Mouse (Mus musculus) heart, adult 2 months (tissue): ENCODE measurements around the gene Gm9958. TPM values are rescaled to one million over a fixed set of nuclear protein-coding genes. Genes with fewer than 3 reads are reported as not detected.
A peak's percentile ranks its signal among the peaks of the same experiment; 100 is the strongest.

Source experiments
- DNase-seq, 2 experiments: peaks; one replicate each; pipeline ENCODE4 v3.0.0; 2021
- H3K27ac ChIP-seq: fragments of 200-600 bp; 2 replicates; pipeline ENCODE4 v1.8.1; 2022
- H3K27me3 ChIP-seq: fragments of 200-500 bp; 2 replicates; pipeline ENCODE4 v1.6.1; 2012; ENCODE audit warnings: mild to moderate bottlenecking, low read length, inconsistent platforms, mixed read lengths; ENCODE audit not compliant: control insufficient read depth, insufficient read depth
- H3K36me3 ChIP-seq: fragments of 200-500 bp; 2 replicates; pipeline ENCODE4 v1.6.1; 2012; ENCODE audit warnings: low read length, inconsistent platforms; ENCODE audit not compliant: control insufficient read depth, insufficient read depth
- H3K4me1 ChIP-seq: fragments of 200-500 bp; 2 replicates; pipeline ENCODE4 v1.6.1; 2011; ENCODE audit warnings: low read length; ENCODE audit not compliant: control insufficient read depth, insufficient read depth
- H3K4me3 ChIP-seq: fragments of 200-600 bp; 2 replicates; pipeline ENCODE4 v1.8.1; 2022
- H3K79me2 ChIP-seq: fragments of 200-500 bp; replicated peaks from 2 replicates; pipeline ENCODE4 v1.6.1; 2012; ENCODE audit warnings: mild to moderate bottlenecking, inconsistent platforms, low read length, moderate library complexity, mixed read lengths; ENCODE audit not compliant: control insufficient read depth, insufficient read depth
- H3K9ac ChIP-seq: fragments of 200-500 bp; 2 replicates; pipeline ENCODE4 v1.6.1; 2012; ENCODE audit warnings: low read depth, mild to moderate bottlenecking, control low read depth, inconsistent platforms, low read length, mixed read lengths
- CTCF ChIP-seq: fragments of 200-600 bp; IDR thresholded peaks from 2 replicates; pipeline ENCODE4 v1.8.1; 2022; ENCODE audit warnings: antibody characterized with exemption, mild to moderate bottlenecking, moderate library complexity
- EP300 ChIP-seq: fragments of 200-500 bp; IDR thresholded peaks from 2 replicates; pipeline ENCODE4 v1.6.1; 2011; ENCODE audit warnings: low read depth, low read length, control low read depth; ENCODE audit not compliant: insufficient read depth
- POLR2A ChIP-seq: fragments of 200-500 bp; IDR thresholded peaks from 2 replicates; pipeline ENCODE4 v1.6.1; 2011; ENCODE audit warnings: mild to moderate bottlenecking, low read depth, low read length, control low read depth; ENCODE audit not compliant: insufficient read depth
- WGBS: fragments of 180-500 bp; shearing (Covaris S2); methylation state at CpG from one replicate; pipeline ENCODE4 v1.1.7; 2018; 5-methylcytosine and 5-hydroxymethylcytosine counted together
- intact Hi-C: fragments of 180-260 bp; cut with DNase I; formaldehyde crosslinking; loops from one replicate; pipeline ENCODE4 v1.15.1; 2025
- long read RNA-seq: library from polyadenylated mRNA; stranded (forward); transcript quantifications from one replicate; pipeline ENCODE4 v2.0.0, GENCODE M21; 2021
- polyA plus RNA-seq: library from polyadenylated mRNA; depleted of rRNA; stranded (reverse); fragments of >200 nt; gene quantifications from 2 replicates; pipeline ENCODE4 v1.2.3, GENCODE M21; 2012; rRNA removed
- total RNA-seq, 2 experiments: library from RNA; stranded (reverse); gene quantifications; 2 replicates each; pipeline ENCODE4 v1.2.3; 2021

Gene Gm9958
- total RNA-seq = under 1 TPM; 0.57 to 0.89 TPM
- polyA plus RNA-seq = 0.61 and 1.1 TPM in 2 replicates
- long read RNA-seq = 0 reads

- Histone ChIP-seq H3K79me2 (peaks cover 4% of the 10 kb centered on the region), H3K27ac (peak within 1 kb of the TSS; percentile 98), H3K36me3 (peaks cover 25% of the 10 kb centered on the region), H3K4me1 (peaks cover 7% of the 10 kb centered on the region), H3K9ac (peak within 1 kb of the TSS; percentile 99), H3K27me3 (no peaks in the 10 kb centered on the region), H3K4me3 (peak within 1 kb of the TSS; percentile 94)
- WGBS = 2% methylated on average over 7 of the region's 7 CpGs
- intact Hi-C loops = loop anchor here (2.0 kb wide), 1 partner anchor 28 kb away; no protein-coding TSS in a partner anchor
- DNase-seq = no peak
- TF ChIP-seq POLR2A (no peak), CTCF (no peak), EP300 (no peak)
Measured at GRCm38 (mm10) chr5:90367067-90367303, at the start of gene Gm9958. Gene Gm9958 (plus strand): TSS chr5:90367204.

DNA sequence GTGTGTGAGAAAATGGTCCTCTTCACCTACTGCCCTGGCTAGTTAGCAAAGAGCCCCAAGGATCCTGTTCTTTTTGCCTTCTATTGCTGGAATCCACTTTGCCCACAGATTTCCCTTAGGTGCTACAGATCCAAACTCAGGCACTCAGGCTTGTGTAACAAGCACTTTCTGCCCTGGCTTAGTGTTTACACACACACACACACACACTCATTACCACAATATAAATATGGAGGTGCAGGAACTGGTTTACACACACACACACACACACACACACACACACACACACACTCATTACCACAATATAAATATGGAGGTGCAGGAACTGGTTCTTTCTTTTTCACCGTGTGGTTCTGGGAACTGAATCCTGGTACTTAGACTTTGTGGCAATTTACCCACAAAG is 35.9 kb upstream of the Gm9958 start:
- Histone ChIP-seq H3K4me3 (no peak overlapping the region), H3K79me2 (peaks cover 2% of the 10 kb centered on the region; the same call in 1 of the 2 replicates), H3K4me1 (peaks cover 8% of the 10 kb centered on the region), H3K9ac (no peak overlapping the region), H3K27ac (no peak overlapping the region), H3K27me3 (no peaks in the 10 kb centered on the region), H3K36me3 (peaks cover 8% of the 10 kb centered on the region)
- TF ChIP-seq EP300 = no peak
- no peak for TF ChIP-seq CTCF
- no peak for TF ChIP-seq POLR2A
- WGBS = 47% methylated on average over 1 of the region's 1 CpGs
- intact Hi-C loops = no loop called here
- no peak for DNase-seq

- 95% methylated on average over 2 of the region's 2 CpGs for WGBS
- TF ChIP-seq EP300 = no peak
- no peak for TF ChIP-seq POLR2A
- no peak for TF ChIP-seq CTCF
- Histone ChIP-seq H3K9ac (no peak overlapping the region), H3K4me1 (peaks cover 5% of the 10 kb centered on the region), H3K4me3 (no peak overlapping the region), H3K79me2 (peaks cover 2% of the 10 kb centered on the region; the same call in 1 of the 2 replicates), H3K27ac (no peak overlapping the region), H3K36me3 (peaks cover 6% of the 10 kb centered on the region), H3K27me3 (no peaks in the 10 kb centered on the region)
- DNase-seq = no peak
- intact Hi-C loops = no loop called here
Measured at GRCm38 (mm10) chr5:90332478-90332877, 34.5 kb upstream of the Gm9958 start.

DNA sequence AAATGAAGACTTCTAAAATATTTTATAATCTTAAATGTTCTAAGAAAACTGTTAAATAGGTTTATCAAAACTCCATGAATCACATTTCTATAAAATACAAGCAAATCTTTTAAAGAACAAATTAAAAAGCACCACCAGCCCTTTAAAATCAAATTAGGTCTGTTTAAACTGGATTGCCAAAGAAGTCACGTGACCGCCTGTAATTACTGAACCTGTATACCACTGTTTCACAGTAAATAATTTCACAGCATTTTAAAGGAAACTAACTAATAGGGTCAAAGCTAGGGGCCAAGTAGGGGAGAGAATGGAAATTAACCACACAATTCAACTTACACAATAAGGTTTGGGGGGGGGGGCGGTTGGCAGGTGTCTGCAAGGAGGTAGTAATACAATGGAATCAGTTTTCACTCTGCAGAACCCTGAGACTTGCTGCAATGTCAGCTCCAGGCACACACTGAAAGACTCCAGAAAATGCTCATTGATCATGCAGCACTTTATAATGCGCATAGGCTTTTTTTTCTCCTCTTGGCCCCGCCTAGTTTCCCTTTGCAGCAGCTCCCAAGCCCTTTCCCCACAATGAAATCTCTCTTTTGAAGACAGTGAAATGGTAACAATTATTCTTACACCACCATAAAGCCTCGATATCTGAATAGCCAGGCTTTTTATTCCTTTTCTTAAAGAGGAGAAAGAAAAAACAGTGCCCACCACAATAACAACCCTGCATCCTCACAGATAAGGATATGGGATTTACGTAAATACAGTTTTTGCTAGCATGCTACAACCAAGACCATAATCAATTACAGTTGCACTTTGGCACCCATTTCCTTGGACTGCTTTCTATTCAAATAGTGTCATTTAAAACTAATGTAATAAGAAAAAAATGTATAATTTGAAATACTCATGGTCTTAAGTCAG is 28.6 kb upstream of the Gm9958 start:
- intact Hi-C loops = loop anchor here (2.0 kb wide), 1 partner anchor 28 kb away; the partner anchor contains the start of genes Ankrd17 and Gm9958
- Histone ChIP-seq H3K27ac (no peak overlapping the region), H3K4me3 (no peak overlapping the region), H3K36me3 (peaks cover 12% of the 10 kb centered on the region), H3K79me2 (peaks cover 2% of the 10 kb centered on the region; the same call in 1 of the 2 replicates), H3K9ac (no peak overlapping the region), H3K4me1 (peaks cover 4% of the 10 kb centered on the region), H3K27me3 (no peaks in the 10 kb centered on the region)
- no peak for TF ChIP-seq EP300
- no peak for TF ChIP-seq CTCF
- no peak for TF ChIP-seq POLR2A
- WGBS = 72% methylated on average over 7 of the region's 7 CpGs
- no peak for DNase-seq

DNA sequence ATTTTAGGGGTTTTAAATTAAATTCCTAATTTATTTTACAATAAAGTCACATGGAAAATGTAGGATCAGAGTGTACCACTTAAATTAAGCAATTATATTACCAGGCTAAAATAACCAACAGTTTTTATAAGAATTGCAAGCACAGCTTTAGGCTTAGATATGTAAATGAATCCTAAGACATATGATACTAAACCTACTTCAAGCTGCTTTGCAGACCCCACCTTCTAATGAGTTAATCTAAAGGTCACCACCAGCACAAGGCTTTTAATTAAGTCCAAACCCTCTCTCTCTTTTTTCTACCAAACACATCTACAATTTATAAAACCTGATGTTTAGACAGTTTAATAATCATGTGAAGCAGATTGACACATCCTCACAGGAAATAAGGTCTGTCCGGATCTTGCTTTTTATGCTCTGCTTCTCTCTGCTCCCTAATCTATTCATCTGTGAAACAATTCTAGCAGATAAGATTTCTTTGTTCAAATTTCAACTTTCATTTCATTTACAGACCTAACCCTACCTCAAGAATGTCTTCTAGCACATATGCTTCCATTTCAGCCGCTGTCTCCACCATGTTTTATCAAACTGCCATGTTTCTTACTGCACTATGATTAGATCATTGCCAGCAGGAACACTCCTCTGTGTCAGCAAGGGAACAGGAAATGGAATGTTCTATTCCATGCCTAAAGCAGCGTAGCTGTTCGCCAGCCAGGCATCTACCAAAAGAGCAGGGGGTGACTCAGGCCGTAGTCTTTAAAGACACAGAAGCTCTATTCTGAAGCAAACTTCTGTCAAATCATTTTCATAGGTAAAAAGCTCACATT is 27.7 kb upstream of the Gm9958 start:
- Histone ChIP-seq H3K9ac (no peak overlapping the region), H3K4me1 (peaks cover 4% of the 10 kb centered on the region), H3K27me3 (no peaks in the 10 kb centered on the region), H3K27ac (peak overlapping the region; percentile 36), H3K36me3 (peaks cover 12% of the 10 kb centered on the region), H3K79me2 (peaks cover 2% of the 10 kb centered on the region; the same call in 1 of the 2 replicates), H3K4me3 (peak overlapping the region; percentile 44)
- TF ChIP-seq POLR2A (no peak), EP300 (peak; percentile 82; the same call in 1 of the 2 replicates)
- intact Hi-C loops = loop anchor here (2.0 kb wide), 1 partner anchor 27 kb away; the partner anchor contains the start of genes Ankrd17 and Gm9958
- DNase-seq = peak; percentile 76 to 79
- whole genome bisulfite sequencing = 2% methylated on average over 5 of the region's 5 CpGs
